Mouse (Mus musculus) large intestine, adult 2 months (tissue): ENCODE data around the gene Sp7. TPM values are rescaled to one million over a fixed set of nuclear protein-coding genes. Genes with fewer than 3 reads are reported as not detected.
A peak's percentile ranks its signal among the peaks of the same experiment; 100 is the strongest.

Experiments used
- DNase-seq: peaks from one replicate; pipeline ENCODE4 v3.0.0-alpha.2; 2012; ENCODE audit warnings: low read depth, low spot score
- WGBS: fragments of 180-500 bp; shearing (Covaris S2); methylation state at CpG from one replicate; pipeline ENCODE4 v1.1.7; 2018; 5-methylcytosine and 5-hydroxymethylcytosine counted together
- polyA plus RNA-seq: library from polyadenylated mRNA; depleted of rRNA; stranded (reverse); fragments of >200 nt; gene quantifications from 2 replicates; pipeline ENCODE4 v1.2.3, GENCODE M21; 2012; rRNA removed

Gene Sp7
- not detected in 2 replicates for polyA plus RNA-seq

GRCm38 (mm10) chr15:102366733-102367344 lies at the start of gene Sp7:
TSS of gene Sp7 (minus strand) at chr15:102367182.
- WGBS: 15% methylated on average over 15 of the region's 15 CpGs
- DNase-seq: no peak

DNA sequence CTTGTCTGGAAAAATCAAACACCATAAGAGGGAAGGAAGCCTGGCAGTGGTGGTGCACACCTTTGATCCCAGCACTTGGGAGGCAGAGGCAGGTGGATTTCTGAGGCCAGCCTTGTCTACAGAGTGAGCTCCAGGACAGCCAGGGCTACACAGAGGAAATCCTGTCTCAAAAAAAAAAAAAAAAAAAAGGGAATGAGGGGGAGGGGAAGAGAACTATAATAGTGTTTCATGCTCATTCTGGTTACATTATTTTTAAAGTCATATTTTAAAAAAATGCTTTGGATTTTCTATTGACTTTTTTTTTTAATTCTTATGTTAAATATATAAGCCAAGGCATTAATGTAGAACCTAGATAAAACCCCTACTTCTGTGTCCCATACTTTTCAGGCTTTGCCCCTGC lies 46.7 kb upstream of the Sp7 start:
- no peak for DNase-seq

DNA sequence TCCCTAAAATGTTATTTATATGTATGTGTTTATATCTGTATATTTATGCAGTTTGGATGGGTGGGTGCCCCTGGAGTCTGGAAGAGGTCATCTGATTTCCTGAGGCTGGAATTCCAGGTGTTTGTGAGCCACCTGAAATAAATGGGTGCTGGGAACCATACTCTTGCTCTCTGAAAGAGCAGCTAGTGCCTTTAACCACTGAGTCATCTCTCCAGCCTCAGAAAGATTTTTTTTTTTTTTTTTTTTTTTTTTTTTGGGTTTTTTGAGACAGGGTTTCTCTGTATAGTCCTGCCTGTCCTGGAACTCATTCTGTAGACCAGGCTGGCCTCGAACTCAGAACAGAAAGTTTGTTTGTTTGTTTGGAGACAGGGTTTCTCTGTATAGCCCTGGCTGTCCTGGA lies 44.1 kb upstream of the Sp7 start:
- WGBS: 70% methylated on average over 1 of the region's 1 CpGs

GRCm38 (mm10) chr15:102409286-102409685 lies 42.3 kb upstream of the Sp7 start:
- WGBS: 78% methylated on average over 3 of the region's 3 CpGs
- DNase-seq: no peak

More for the DNA sequence above, 44.1 kb upstream of the Sp7 start:
- no peak for DNase-seq

- 63% methylated on average over 2 of the region's 2 CpGs for WGBS
- no peak for DNase-seq
Measured at GRCm38 (mm10) chr15:102408558-102409130, 41.7 kb upstream of the Sp7 start.

GRCm38 (mm10) chr15:102407681-102408557 lies 40.9 kb upstream of the Sp7 start:
- 91% methylated on average over 10 of the region's 10 CpGs for WGBS

DNA sequence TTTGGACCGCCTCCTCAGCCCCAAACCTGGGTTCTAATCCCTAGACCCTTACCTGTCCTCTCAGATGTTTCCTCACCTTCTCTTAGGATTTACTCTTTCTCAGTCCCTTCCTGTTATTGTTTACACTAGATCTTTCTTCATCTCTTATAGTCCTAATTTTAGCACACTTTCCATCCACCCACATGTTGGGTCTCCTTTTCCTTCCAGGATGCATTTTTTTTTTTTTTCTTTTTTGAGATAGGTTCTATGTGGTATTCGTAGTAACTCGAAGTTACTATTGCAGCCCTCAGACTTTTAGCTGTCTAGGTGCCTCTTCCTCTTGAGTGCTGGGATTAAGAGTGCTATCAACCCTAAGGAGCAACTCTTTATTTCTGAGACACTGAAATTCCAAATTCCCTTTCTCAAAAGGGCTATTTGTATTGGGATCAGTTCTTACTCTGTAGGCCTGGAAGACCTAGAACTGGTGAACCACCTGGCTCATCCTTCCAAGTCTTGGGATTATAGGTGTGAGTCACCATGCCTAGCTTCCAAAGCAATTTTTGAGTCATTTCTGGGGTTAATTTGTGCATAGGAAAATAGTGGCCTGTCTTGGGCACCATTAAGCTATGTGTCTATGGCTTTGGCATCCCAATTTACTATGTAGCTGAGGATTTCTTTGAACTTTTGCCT lies 40.1 kb upstream of the Sp7 start:
- 2% methylated on average over 3 of the region's 3 CpGs for WGBS

More at GRCm38 (mm10) chr15:102407681-102408557, 40.9 kb upstream of the Sp7 start:
- no peak for DNase-seq

DNA sequence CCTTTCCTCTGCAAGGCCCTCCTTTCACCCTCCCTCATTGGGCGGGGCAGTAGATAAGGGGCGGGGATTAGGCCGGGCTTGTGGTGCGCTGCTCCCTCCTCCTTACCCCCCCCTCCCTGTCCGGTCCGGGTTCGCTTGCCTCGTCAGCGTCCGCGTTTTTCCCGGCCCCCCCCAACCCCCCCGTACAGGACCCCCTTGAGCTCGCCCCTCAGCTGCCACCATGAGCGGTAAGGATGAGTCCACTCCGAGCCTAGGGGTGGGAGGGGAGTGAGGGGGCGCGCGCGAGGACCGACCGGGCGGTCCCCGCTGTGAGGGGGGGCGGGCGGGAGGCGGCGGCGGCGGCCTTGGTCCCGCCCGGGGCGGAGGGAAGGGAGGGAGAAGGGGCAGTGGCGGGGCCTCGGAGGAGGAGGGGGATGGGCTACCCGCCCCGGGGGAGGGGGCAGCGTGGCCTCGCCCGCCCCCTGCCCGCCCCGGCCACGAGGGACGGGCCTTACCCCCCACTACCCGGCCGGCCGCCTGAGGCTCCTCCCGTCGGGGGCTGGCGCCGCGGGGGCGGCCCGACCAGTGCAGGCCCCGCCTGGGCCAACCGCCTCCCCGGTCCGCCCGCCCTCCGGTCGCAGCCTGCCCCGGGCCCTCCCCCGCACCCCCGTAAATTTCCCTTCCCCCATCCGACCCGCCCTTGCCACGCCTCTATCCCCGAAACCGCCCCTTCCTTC lies 39.4 kb upstream of the Sp7 start:
- WGBS: 1% methylated on average over 56 of the region's 69 CpGs
- DNase-seq: no peak

More for the DNA sequence above, 40.1 kb upstream of the Sp7 start:
- no peak for DNase-seq

GRCm38 (mm10) chr15:102405489-102406195 lies 38.7 kb upstream of the Sp7 start, which contains the start of gene Sp1:
TSS of gene Sp1 (plus strand) at chr15:102406143.
- WGBS: under 1% methylated on average over 38 of the region's 38 CpGs
- DNase-seq: peak; percentile 100

GRCm38 (mm10) chr15:102404608-102405488 lies 37.9 kb upstream of the Sp7 start:
- 13% methylated on average over 34 of the region's 34 CpGs for WGBS
- DNase-seq: no peak

- 95% methylated on average over 3 of the region's 3 CpGs for WGBS
- DNase-seq: no peak
Measured at GRCm38 (mm10) chr15:102402210-102402609, 35.2 kb upstream of the Sp7 start.

- 91% methylated on average over 2 of the region's 2 CpGs for WGBS
- no peak for DNase-seq
Measured at GRCm38 (mm10) chr15:102401278-102401677, 34.3 kb upstream of the Sp7 start.

DNA sequence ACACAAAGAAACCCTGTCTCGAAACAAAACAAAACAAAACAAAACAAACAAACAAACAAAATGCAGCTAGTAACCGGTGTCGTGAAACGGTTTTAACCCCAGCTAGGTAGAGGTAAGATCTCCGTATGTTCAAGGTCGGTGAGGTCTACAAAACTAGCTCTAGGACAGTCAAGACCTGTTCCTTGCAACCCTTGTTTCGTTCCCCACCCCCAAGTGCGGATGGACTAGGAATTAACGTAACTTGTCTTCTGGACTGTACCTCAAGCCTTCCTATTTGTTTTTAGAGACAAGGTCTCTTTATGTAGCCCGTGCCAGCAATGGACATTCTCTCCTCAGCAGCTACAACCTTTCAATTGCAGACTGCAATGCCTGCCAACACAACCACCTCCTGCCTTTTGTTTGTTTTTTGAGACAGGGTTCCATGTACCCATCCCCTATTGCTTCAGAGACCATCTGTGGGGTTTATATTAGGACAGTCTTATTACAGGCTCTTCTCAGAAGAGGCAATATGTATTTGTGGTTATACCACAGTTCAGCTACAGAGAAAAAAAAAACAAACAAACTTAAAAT lies 33.6 kb upstream of the Sp7 start:
- no peak for DNase-seq
- WGBS: 75% methylated on average over 10 of the region's 10 CpGs

- DNase-seq: no peak
- WGBS: 1% methylated on average over 34 of the region's 34 CpGs
Measured at GRCm38 (mm10) chr15:102399229-102400221, 32.5 kb upstream of the Sp7 start.

DNA sequence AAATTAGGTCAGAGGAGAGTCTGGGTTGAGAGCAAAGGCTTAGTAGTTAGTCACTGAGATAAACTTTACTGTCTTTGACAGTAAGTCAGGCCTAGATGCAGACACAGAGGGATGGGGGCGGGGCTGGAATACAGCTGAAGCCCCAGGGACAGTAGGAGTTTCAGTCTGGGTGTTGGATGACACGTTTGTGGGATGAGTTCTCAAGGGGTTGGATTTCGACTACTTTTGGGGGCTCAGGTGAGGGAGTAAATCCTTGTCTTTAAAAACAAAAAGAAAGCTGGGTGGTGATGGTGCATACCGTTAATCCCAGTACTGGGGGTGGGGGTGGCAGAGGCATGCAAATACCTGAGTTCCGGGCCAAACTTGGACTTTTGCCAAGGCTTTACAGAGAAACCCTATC lies 31.6 kb upstream of the Sp7 start:
- no peak for DNase-seq
- 35% methylated on average over 5 of the region's 5 CpGs for whole genome bisulfite sequencing

DNA sequence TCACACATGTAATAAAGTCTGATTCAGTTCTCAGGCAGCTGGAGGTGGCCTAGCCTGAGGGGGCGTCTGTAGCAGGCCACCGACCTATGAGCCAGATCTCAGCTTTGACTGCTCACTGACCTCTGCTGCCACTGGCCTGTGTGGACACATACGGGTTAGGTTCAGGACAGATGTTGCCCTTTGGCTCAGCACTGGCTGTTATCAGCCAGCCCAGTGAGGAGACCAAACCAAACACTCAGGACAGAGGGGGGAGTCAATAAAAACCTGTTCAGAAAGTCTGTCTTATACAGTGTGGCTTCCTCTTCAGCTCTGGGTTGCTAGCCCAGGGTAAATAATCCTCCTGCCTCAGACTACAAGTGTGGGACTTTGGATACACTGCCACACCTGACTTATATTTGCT lies 28.1 kb upstream of the Sp7 start:
- 13% methylated on average over 3 of the region's 3 CpGs for WGBS
- no peak for DNase-seq
